Mouse (Mus musculus): ENCODE results near the gene Rtn4. TPM values are rescaled to one million over a fixed set of nuclear protein-coding genes. Genes with fewer than 3 reads are reported as not detected.
A peak's percentile ranks its signal among the peaks of the same experiment; 100 is the strongest.

Rtn4 gene
- total and polyA plus RNA-seq, 2 experiments, result 38.7 to 156 TPM

GRCm38 (mm10) chr11:29766313-29766982 lies 73.7 kb downstream of the Rtn4 start:
- H3K9ac ChIP-seq (ENCODE audit: low read depth, low read length), result no peak overlapping the region
- H3K36me3 ChIP-seq (ENCODE audit: control insufficient read depth, insufficient read depth, low read length), result no peaks in the 10 kb centered on the region
- DNase-seq (ENCODE audit: extremely low read depth, low read depth, low spot score), result no peak
- no peak for TF ChIP-seq POLR2A (IDR thresholded peaks at IDR 0.05; ENCODE audit: extremely low read depth, insufficient read depth, low read length)
- no peak for TF ChIP-seq CTCF (IDR thresholded peaks at IDR 0.05; ENCODE audit: low read depth, low read length)
- WGBS, result 88% methylated on average over 11 of the region's 11 CpGs
- no peaks in the 10 kb centered on the region for H3K27me3 ChIP-seq (ENCODE audit: control insufficient read depth, insufficient read depth, low read length)
- peaks cover 5% of the 10 kb centered on the region for H3K4me1 ChIP-seq (ENCODE audit: control insufficient read depth, insufficient read depth, low read length)
- H3K79me2 ChIP-seq (ENCODE audit: control insufficient read depth, insufficient read depth, low read length), result no peaks in the 10 kb centered on the region
- no peak overlapping the region for H3K4me3 ChIP-seq (ENCODE audit: insufficient read depth, low read depth, low read length)
- no peak overlapping the region for H3K27ac ChIP-seq (replicated peaks; ENCODE audit: insufficient read depth, low read depth, low read length)

- Histone ChIP-seq H3K4me1 (ENCODE audit: control insufficient read depth, insufficient read depth, low read length) (no peaks in the 10 kb centered on the region), H3K27ac (replicated peaks; ENCODE audit: insufficient read depth, low read depth, low read length) (no peak overlapping the region), H3K36me3 (ENCODE audit: control insufficient read depth, insufficient read depth, low read length) (no peaks in the 10 kb centered on the region), H3K79me2 (ENCODE audit: control insufficient read depth, insufficient read depth, low read length) (no peaks in the 10 kb centered on the region), H3K4me3 (ENCODE audit: insufficient read depth, low read depth, low read length) (no peak overlapping the region), H3K9ac (ENCODE audit: low read depth, low read length) (no peak overlapping the region), H3K27me3 (ENCODE audit: control insufficient read depth, insufficient read depth, low read length) (no peaks in the 10 kb centered on the region)
- no peak for TF ChIP-seq POLR2A (IDR thresholded peaks at IDR 0.05; ENCODE audit: extremely low read depth, insufficient read depth, low read length)
- TF ChIP-seq CTCF (IDR thresholded peaks at IDR 0.05; ENCODE audit: low read depth, low read length), result no peak
- DNase-seq (ENCODE audit: extremely low read depth, low read depth, low spot score), result no peak
Measured at GRCm38 (mm10) chr11:29768523-29768922, 75.8 kb downstream of the Rtn4 start.

GRCm38 (mm10) chr11:29770666-29771400 lies 78.1 kb downstream of the Rtn4 start:
- Histone ChIP-seq H3K27me3 (ENCODE audit: control insufficient read depth, insufficient read depth, low read length) (no peaks in the 10 kb centered on the region), H3K36me3 (ENCODE audit: control insufficient read depth, insufficient read depth, low read length) (no peaks in the 10 kb centered on the region), H3K27ac (replicated peaks; ENCODE audit: insufficient read depth, low read depth, low read length) (no peak overlapping the region), H3K79me2 (ENCODE audit: control insufficient read depth, insufficient read depth, low read length) (no peaks in the 10 kb centered on the region), H3K4me1 (ENCODE audit: control insufficient read depth, insufficient read depth, low read length) (no peaks in the 10 kb centered on the region), H3K4me3 (ENCODE audit: insufficient read depth, low read depth, low read length) (no peak overlapping the region), H3K9ac (ENCODE audit: low read depth, low read length) (no peak overlapping the region)
- DNase-seq (ENCODE audit: extremely low read depth, low read depth, low spot score), result no peak
- TF ChIP-seq POLR2A (IDR thresholded peaks at IDR 0.05; ENCODE audit: extremely low read depth, insufficient read depth, low read length) (no peak), CTCF (IDR thresholded peaks at IDR 0.05; ENCODE audit: low read depth, low read length) (no peak)
- WGBS, result 92% methylated on average over 3 of the region's 3 CpGs

- Histone ChIP-seq H3K4me1 (ENCODE audit: control insufficient read depth, insufficient read depth, low read length) (no peaks in the 10 kb centered on the region), H3K79me2 (ENCODE audit: control insufficient read depth, insufficient read depth, low read length) (no peaks in the 10 kb centered on the region), H3K4me3 (ENCODE audit: insufficient read depth, low read depth, low read length) (no peak overlapping the region), H3K27ac (replicated peaks; ENCODE audit: insufficient read depth, low read depth, low read length) (no peak overlapping the region), H3K36me3 (ENCODE audit: control insufficient read depth, insufficient read depth, low read length) (no peaks in the 10 kb centered on the region), H3K27me3 (ENCODE audit: control insufficient read depth, insufficient read depth, low read length) (no peaks in the 10 kb centered on the region), H3K9ac (ENCODE audit: low read depth, low read length) (no peak overlapping the region)
- TF ChIP-seq POLR2A (IDR thresholded peaks at IDR 0.05; ENCODE audit: extremely low read depth, insufficient read depth, low read length) (no peak), CTCF (IDR thresholded peaks at IDR 0.05; ENCODE audit: low read depth, low read length) (no peak)
- 70% methylated on average over 1 of the region's 1 CpGs for WGBS
- DNase-seq (ENCODE audit: extremely low read depth, low read depth, low spot score), result peak; percentile 42
Measured at GRCm38 (mm10) chr11:29772279-29772678, 79.5 kb downstream of the Rtn4 start.

- no peak overlapping the region for H3K27ac ChIP-seq (replicated peaks; ENCODE audit: insufficient read depth, low read depth, low read length)
- H3K4me1 ChIP-seq (ENCODE audit: control insufficient read depth, insufficient read depth, low read length), result no peaks in the 10 kb centered on the region
- H3K4me3 ChIP-seq (ENCODE audit: insufficient read depth, low read depth, low read length), result no peak overlapping the region
- H3K9ac ChIP-seq (ENCODE audit: low read depth, low read length), result no peak overlapping the region
- no peak for DNase-seq (ENCODE audit: extremely low read depth, low read depth, low spot score)
- no peaks in the 10 kb centered on the region for H3K79me2 ChIP-seq (ENCODE audit: control insufficient read depth, insufficient read depth, low read length)
- TF ChIP-seq CTCF (IDR thresholded peaks at IDR 0.05; ENCODE audit: low read depth, low read length), result no peak
- TF ChIP-seq POLR2A (IDR thresholded peaks at IDR 0.05; ENCODE audit: extremely low read depth, insufficient read depth, low read length), result no peak
- H3K27me3 ChIP-seq (ENCODE audit: control insufficient read depth, insufficient read depth, low read length), result no peaks in the 10 kb centered on the region
- WGBS, result 80% methylated on average over 2 of the region's 2 CpGs
- H3K36me3 ChIP-seq (ENCODE audit: control insufficient read depth, insufficient read depth, low read length), result no peaks in the 10 kb centered on the region
Measured at GRCm38 (mm10) chr11:29774296-29774695, 81.5 kb downstream of the Rtn4 start.

GRCm38 (mm10) chr11:29774760-29775159 lies 82.0 kb downstream of the Rtn4 start:
- DNase-seq (ENCODE audit: extremely low read depth, low read depth, low spot score), result no peak
- no peak overlapping the region for H3K4me3 ChIP-seq (ENCODE audit: insufficient read depth, low read depth, low read length)
- no peaks in the 10 kb centered on the region for H3K27me3 ChIP-seq (ENCODE audit: control insufficient read depth, insufficient read depth, low read length)
- no peaks in the 10 kb centered on the region for H3K36me3 ChIP-seq (ENCODE audit: control insufficient read depth, insufficient read depth, low read length)
- H3K27ac ChIP-seq (replicated peaks; ENCODE audit: insufficient read depth, low read depth, low read length), result no peak overlapping the region
- H3K79me2 ChIP-seq (ENCODE audit: control insufficient read depth, insufficient read depth, low read length), result no peaks in the 10 kb centered on the region
- 88% methylated on average over 2 of the region's 2 CpGs for WGBS
- H3K9ac ChIP-seq (ENCODE audit: low read depth, low read length), result no peak overlapping the region
- no peak for TF ChIP-seq CTCF (IDR thresholded peaks at IDR 0.05; ENCODE audit: low read depth, low read length)
- no peak for TF ChIP-seq POLR2A (IDR thresholded peaks at IDR 0.05; ENCODE audit: extremely low read depth, insufficient read depth, low read length)
- no peaks in the 10 kb centered on the region for H3K4me1 ChIP-seq (ENCODE audit: control insufficient read depth, insufficient read depth, low read length)
